Mouse (Mus musculus): ENCODE results near the gene Vmn1r191. TPM values are rescaled to one million over a fixed set of nuclear protein-coding genes. Genes with fewer than 3 reads are reported as not detected.
"Not testable (repeated sequence)": the region's sequence is repeated elsewhere in the genome, so short reads cannot be mapped to it uniquely, and the experiment has no call there.

Vmn1r191 gene
- polyA plus RNA-seq, 1 experiment: not detected

DNA sequence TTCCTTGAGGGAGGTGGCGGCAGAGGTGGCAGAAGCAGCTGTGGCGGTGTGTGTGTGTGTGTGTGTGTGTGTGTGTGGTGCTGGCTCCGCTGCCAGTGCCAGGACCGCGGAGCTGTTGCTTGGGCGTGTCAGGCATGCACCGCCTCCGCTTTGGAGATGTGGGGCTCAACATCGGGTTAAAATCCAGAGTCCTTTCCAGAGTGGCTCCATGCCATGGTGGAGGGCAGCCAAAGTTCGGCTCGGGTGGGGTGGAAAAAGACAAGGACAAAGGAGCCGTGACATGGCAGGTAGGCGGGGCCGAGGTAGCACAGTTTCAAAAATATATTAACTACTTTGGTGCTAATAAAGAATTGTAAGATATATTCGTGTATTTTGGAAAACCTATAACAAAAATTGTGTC lies 15.4 kb downstream of the Vmn1r191 start:
- H3K4me3 ChIP-seq (ENCODE audit: insufficient read depth, poor library complexity, severe bottlenecking): no peak overlapping the region
- H3K36me3 ChIP-seq (ENCODE audit: control insufficient read depth, insufficient read depth): no peaks in the 10 kb centered on the region
- TF ChIP-seq CTCF (IDR thresholded peaks at IDR 0.05; ENCODE audit: control insufficient read depth, insufficient read depth, insufficient read length) (no peak), FOSL1 (IDR thresholded peaks at IDR 0.05; ENCODE audit: insufficient read depth, low read length, poor library complexity, severe bottlenecking) (no peak), MYOD1 (IDR thresholded peaks at IDR 0.05; ENCODE audit: control insufficient read depth, insufficient read length, low read depth) (no peak), USF1 (IDR thresholded peaks at IDR 0.05; ENCODE audit: low read depth) (no peak), CEBPB (IDR thresholded peaks at IDR 0.05; ENCODE audit: low read depth) (no peak), MYOG (IDR thresholded peaks at IDR 0.05; ENCODE audit: control insufficient read depth, extremely low read depth, insufficient read length) (no peak), MAX (IDR thresholded peaks at IDR 0.05) (no peak)
- H3K79me3 ChIP-seq (ENCODE audit: low read depth): no peaks in the 10 kb centered on the region
- no peaks in the 10 kb centered on the region for H3K27me3 ChIP-seq (ENCODE audit: control insufficient read depth, insufficient read depth, insufficient read length)
- H3ac ChIP-seq (ENCODE audit: control insufficient read depth, insufficient read length, low read depth): no peak overlapping the region
- H3K79me2 ChIP-seq (ENCODE audit: control insufficient read depth, insufficient read depth): no peaks in the 10 kb centered on the region

DNA sequence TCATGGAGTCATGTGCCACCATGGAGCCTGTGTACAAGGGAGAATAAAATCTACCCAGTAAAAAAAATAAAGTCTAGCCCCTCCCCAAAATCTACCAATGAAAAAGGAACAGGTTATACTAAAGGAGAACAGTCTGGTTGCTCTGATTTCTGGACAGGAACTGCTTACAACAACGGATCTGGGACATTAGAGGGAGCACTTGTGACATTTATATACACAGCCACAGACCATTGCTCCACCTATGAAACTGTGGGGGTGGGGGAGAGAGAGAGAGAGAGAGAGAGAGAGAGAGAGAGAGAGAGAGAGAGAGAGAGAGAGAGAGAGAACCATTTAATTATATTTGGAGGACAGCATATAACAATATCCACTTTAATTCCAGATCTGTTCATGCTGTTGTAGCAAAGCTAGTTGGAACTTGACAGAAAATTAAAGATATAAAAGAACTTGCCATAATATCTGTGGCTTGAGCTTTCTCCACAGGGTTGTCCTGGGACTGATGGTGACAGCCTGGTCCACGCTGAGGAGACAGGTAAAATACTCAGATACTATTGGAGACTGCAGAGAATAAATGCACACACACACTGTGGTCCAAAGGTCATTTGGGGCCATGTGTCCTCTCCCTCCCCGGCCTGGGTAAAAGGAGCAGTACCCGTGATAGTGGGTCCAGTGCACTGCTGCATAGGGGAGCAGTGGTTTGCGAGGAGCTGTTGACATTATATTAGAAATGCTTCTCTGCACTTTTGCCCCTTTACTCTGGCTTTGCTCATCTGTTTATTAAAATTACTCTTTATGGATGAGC lies 47.1 kb downstream of the Vmn1r191 start:
- H3K36me3 ChIP-seq (ENCODE audit: control insufficient read depth, insufficient read depth); H3K4me3 ChIP-seq (ENCODE audit: insufficient read depth, poor library complexity, severe bottlenecking); H3K79me3 ChIP-seq (ENCODE audit: low read depth); H3K27me3 ChIP-seq (ENCODE audit: control insufficient read depth, insufficient read depth, insufficient read length); H3ac ChIP-seq (ENCODE audit: control insufficient read depth, insufficient read length, low read depth); H3K79me2 ChIP-seq (ENCODE audit: control insufficient read depth, insufficient read depth): not testable (repeated sequence)

Small RNAs within 50 kb of the gene (microRNA-seq; reads per million reads assigned to microRNA genes)
- gene Gm23282 (ENCODE audit: borderline microRNAs expressed) (not detected), gene Gm25084 (ENCODE audit: borderline microRNAs expressed) (not detected)

Other genes with a start within 250 kb of the Vmn1r191 start
- 1.4 TPM for gene Zfp184, start 238.9 kb downstream of the Vmn1r191 start, polyA plus RNA-seq (2012; fragmentation: generic; extraction: Trizol)
- gene Pom121l2, start 202.8 kb downstream of the Vmn1r191 start, polyA plus RNA-seq (2012; fragmentation: generic; extraction: Trizol): not detected
- 1.1 TPM for gene Prss16, start 174.2 kb downstream of the Vmn1r191 start, polyA plus RNA-seq (2012; fragmentation: generic; extraction: Trizol)
- 9.5 TPM for gene Hist1h2ah, start 148.4 kb downstream of the Vmn1r191 start, polyA plus RNA-seq (2012; fragmentation: generic; extraction: Trizol)
- 12.8 TPM for gene Hist1h2bk, start 148.1 kb downstream of the Vmn1r191 start, polyA plus RNA-seq (2012; fragmentation: generic; extraction: Trizol)
- gene Hist1h4i, start 142.6 kb downstream of the Vmn1r191 start, polyA plus RNA-seq (2012; fragmentation: generic; extraction: Trizol): 31.8 TPM
- gene Hist1h2ag, start 141.0 kb downstream of the Vmn1r191 start, polyA plus RNA-seq (2012; fragmentation: generic; extraction: Trizol): 9.8 TPM
- 6.8 TPM for gene Hist1h2bj, start 140.8 kb downstream of the Vmn1r191 start, polyA plus RNA-seq (2012; fragmentation: generic; extraction: Trizol)
- not detected for gene Vmn1r188, start 99.5 kb downstream of the Vmn1r191 start, polyA plus RNA-seq (2012; fragmentation: generic; extraction: Trizol)
- not detected for gene Vmn1r189, start 78.1 kb downstream of the Vmn1r191 start, polyA plus RNA-seq (2012; fragmentation: generic; extraction: Trizol)
- gene Vmn1r192, start 7.2 kb upstream of the Vmn1r191 start, polyA plus RNA-seq (2012; fragmentation: generic; extraction: Trizol): not detected
- gene Vmn1r193, start 39.2 kb upstream of the Vmn1r191 start, polyA plus RNA-seq (2012; fragmentation: generic; extraction: Trizol): not detected
- gene Vmn1r194, start 60.2 kb upstream of the Vmn1r191 start, polyA plus RNA-seq (2012; fragmentation: generic; extraction: Trizol): not detected
- gene Vmn1r195, start 86.6 kb upstream of the Vmn1r191 start, polyA plus RNA-seq (2012; fragmentation: generic; extraction: Trizol): not detected
- not detected for gene Vmn1r196, start 106.0 kb upstream of the Vmn1r191 start, polyA plus RNA-seq (2012; fragmentation: generic; extraction: Trizol)
- not detected for gene Vmn1r197, start 140.6 kb upstream of the Vmn1r191 start, polyA plus RNA-seq (2012; fragmentation: generic; extraction: Trizol)
- not detected for gene Vmn1r198, start 166.4 kb upstream of the Vmn1r191 start, polyA plus RNA-seq (2012; fragmentation: generic; extraction: Trizol)
- gene Vmn1r199, start 195.8 kb upstream of the Vmn1r191 start, polyA plus RNA-seq (2012; fragmentation: generic; extraction: Trizol): not detected
- not detected for gene Vmn1r200, start 206.4 kb upstream of the Vmn1r191 start, polyA plus RNA-seq (2012; fragmentation: generic; extraction: Trizol)